Mouse (Mus musculus): Measurements from ENCODE around the gene Pard3. TPM values are rescaled to one million over a fixed set of nuclear protein-coding genes. Genes with fewer than 3 reads are reported as not detected.

Pard3 gene
- polyA plus RNA-seq, 1 experiment = 10.4 TPM

- Histone ChIP-seq H3K4me1 (replicated peaks; ENCODE audit: control insufficient read depth, insufficient read depth, low read length) (no peaks in the 10 kb centered on the region), H3K36me3 (ENCODE audit: control insufficient read depth, insufficient read depth, low read length) (no peaks in the 10 kb centered on the region), H3K4me3 (ENCODE audit: control insufficient read depth, insufficient read depth, low read length) (no peak overlapping the region), H3K27ac (ENCODE audit: control insufficient read depth, insufficient read depth, low read length) (no peak overlapping the region), H3K27me3 (ENCODE audit: control insufficient read depth, insufficient read depth, low read length) (no peaks in the 10 kb centered on the region)
- DNase-seq = no peak
- WGBS = 97% methylated on average over 3 of the region's 3 CpGs
- TF ChIP-seq CTCF (IDR thresholded peaks at IDR 0.05; ENCODE audit: borderline replicate concordance, control insufficient read depth, extremely low read depth, insufficient read depth, low read length, poor library complexity) (no peak), POLR2A (IDR thresholded peaks at IDR 0.05; ENCODE audit: control insufficient read depth, extremely low read depth, insufficient read depth, low read length, poor library complexity) (no peak)
Measured at GRCm38 (mm10) chr8:127344421-127344820, 280.7 kb downstream of the Pard3 start.

GRCm38 (mm10) chr8:127345912-127346423 is 282.3 kb downstream of the Pard3 start:
- H3K36me3 ChIP-seq (ENCODE audit: control insufficient read depth, insufficient read depth, low read length) = no peaks in the 10 kb centered on the region
- no peak overlapping the region for H3K4me3 ChIP-seq (ENCODE audit: control insufficient read depth, insufficient read depth, low read length)
- DNase-seq = no peak
- 98% methylated on average over 1 of the region's 1 CpGs for WGBS
- no peaks in the 10 kb centered on the region for H3K4me1 ChIP-seq (replicated peaks; ENCODE audit: control insufficient read depth, insufficient read depth, low read length)
- TF ChIP-seq CTCF (IDR thresholded peaks at IDR 0.05; ENCODE audit: borderline replicate concordance, control insufficient read depth, extremely low read depth, insufficient read depth, low read length, poor library complexity) (no peak), POLR2A (IDR thresholded peaks at IDR 0.05; ENCODE audit: control insufficient read depth, extremely low read depth, insufficient read depth, low read length, poor library complexity) (no peak)
- no peak overlapping the region for H3K27ac ChIP-seq (ENCODE audit: control insufficient read depth, insufficient read depth, low read length)
- H3K27me3 ChIP-seq (ENCODE audit: control insufficient read depth, insufficient read depth, low read length) = no peaks in the 10 kb centered on the region

- H3K36me3 ChIP-seq (ENCODE audit: control insufficient read depth, insufficient read depth, low read length) = no peaks in the 10 kb centered on the region
- no peaks in the 10 kb centered on the region for H3K27me3 ChIP-seq (ENCODE audit: control insufficient read depth, insufficient read depth, low read length)
- no peak for DNase-seq
- H3K4me1 ChIP-seq (replicated peaks; ENCODE audit: control insufficient read depth, insufficient read depth, low read length) = no peaks in the 10 kb centered on the region
- WGBS = 89% methylated on average over 2 of the region's 2 CpGs
- no peak overlapping the region for H3K4me3 ChIP-seq (ENCODE audit: control insufficient read depth, insufficient read depth, low read length)
- no peak for TF ChIP-seq CTCF (IDR thresholded peaks at IDR 0.05; ENCODE audit: borderline replicate concordance, control insufficient read depth, extremely low read depth, insufficient read depth, low read length, poor library complexity)
- no peak for TF ChIP-seq POLR2A (IDR thresholded peaks at IDR 0.05; ENCODE audit: control insufficient read depth, extremely low read depth, insufficient read depth, low read length, poor library complexity)
- H3K27ac ChIP-seq (ENCODE audit: control insufficient read depth, insufficient read depth, low read length) = no peak overlapping the region
Measured at GRCm38 (mm10) chr8:127347890-127348495, 284.3 kb downstream of the Pard3 start.

- Histone ChIP-seq H3K27ac (ENCODE audit: control insufficient read depth, insufficient read depth, low read length) (no peak overlapping the region), H3K4me1 (replicated peaks; ENCODE audit: control insufficient read depth, insufficient read depth, low read length) (no peaks in the 10 kb centered on the region), H3K27me3 (ENCODE audit: control insufficient read depth, insufficient read depth, low read length) (no peaks in the 10 kb centered on the region), H3K4me3 (ENCODE audit: control insufficient read depth, insufficient read depth, low read length) (no peak overlapping the region), H3K36me3 (ENCODE audit: control insufficient read depth, insufficient read depth, low read length) (no peaks in the 10 kb centered on the region)
- no peak for DNase-seq
- TF ChIP-seq CTCF (IDR thresholded peaks at IDR 0.05; ENCODE audit: borderline replicate concordance, control insufficient read depth, extremely low read depth, insufficient read depth, low read length, poor library complexity) (no peak), POLR2A (IDR thresholded peaks at IDR 0.05; ENCODE audit: control insufficient read depth, extremely low read depth, insufficient read depth, low read length, poor library complexity) (no peak)
Measured at GRCm38 (mm10) chr8:127361796-127362195, 298.1 kb downstream of the Pard3 start.

- Histone ChIP-seq H3K27me3 (ENCODE audit: control insufficient read depth, insufficient read depth, low read length) (no peaks in the 10 kb centered on the region), H3K4me1 (replicated peaks; ENCODE audit: control insufficient read depth, insufficient read depth, low read length) (no peaks in the 10 kb centered on the region), H3K27ac (ENCODE audit: control insufficient read depth, insufficient read depth, low read length) (no peak overlapping the region), H3K4me3 (ENCODE audit: control insufficient read depth, insufficient read depth, low read length) (no peak overlapping the region), H3K36me3 (ENCODE audit: control insufficient read depth, insufficient read depth, low read length) (no peaks in the 10 kb centered on the region)
- 47% methylated on average over 3 of the region's 3 CpGs for WGBS
- DNase-seq = no peak
- no peak for TF ChIP-seq POLR2A (IDR thresholded peaks at IDR 0.05; ENCODE audit: control insufficient read depth, extremely low read depth, insufficient read depth, low read length, poor library complexity)
- TF ChIP-seq CTCF (IDR thresholded peaks at IDR 0.05; ENCODE audit: borderline replicate concordance, control insufficient read depth, extremely low read depth, insufficient read depth, low read length, poor library complexity) = no peak
Measured at GRCm38 (mm10) chr8:127368347-127368746, 304.7 kb downstream of the Pard3 start.

GRCm38 (mm10) chr8:127371326-127371949 is 307.7 kb downstream of the Pard3 start:
- no peak for TF ChIP-seq CTCF (IDR thresholded peaks at IDR 0.05; ENCODE audit: borderline replicate concordance, control insufficient read depth, extremely low read depth, insufficient read depth, low read length, poor library complexity)
- no peak for TF ChIP-seq POLR2A (IDR thresholded peaks at IDR 0.05; ENCODE audit: control insufficient read depth, extremely low read depth, insufficient read depth, low read length, poor library complexity)
- WGBS = 95% methylated on average over 16 of the region's 16 CpGs

More at GRCm38 (mm10) chr8:127371326-127371949, 307.7 kb downstream of the Pard3 start:
- DNase-seq = no peak
- H3K36me3 ChIP-seq (ENCODE audit: control insufficient read depth, insufficient read depth, low read length) = no peaks in the 10 kb centered on the region
- H3K4me1 ChIP-seq (replicated peaks; ENCODE audit: control insufficient read depth, insufficient read depth, low read length) = no peaks in the 10 kb centered on the region
- H3K27me3 ChIP-seq (ENCODE audit: control insufficient read depth, insufficient read depth, low read length) = no peaks in the 10 kb centered on the region
- H3K4me3 ChIP-seq (ENCODE audit: control insufficient read depth, insufficient read depth, low read length) = no peak overlapping the region
- no peak overlapping the region for H3K27ac ChIP-seq (ENCODE audit: control insufficient read depth, insufficient read depth, low read length)
